Mouse (Mus musculus) lung, postnatal 0 days (tissue): ENCODE measurements around the gene Slc2a13. TPM values are rescaled to one million over a fixed set of nuclear protein-coding genes. Genes with fewer than 3 reads are reported as not detected.

Source experiments
- ATAC-seq: fragments of 200-750 bp; cut with Nextera tagmentation; 2 replicates; pipeline ENCODE4 v1.8.0; 2017; ENCODE audit warnings: moderate library complexity
- DNase-seq: peaks from one replicate; pipeline ENCODE4 v3.0.0-alpha.2; 2016; ENCODE audit warnings: low spot score
- H3K27ac ChIP-seq: fragments of 300-500 bp; sonication (generic); 2 replicates; pipeline ENCODE4 v1.5.1; 2014; ENCODE audit warnings: antibody characterized with exemption, mild to moderate bottlenecking, low read length, mixed read lengths
- H3K27me3 ChIP-seq: fragments of 300-500 bp; sonication (generic); replicated peaks from 2 replicates; pipeline ENCODE4 v1.6.1; 2014; ENCODE audit warnings: low read length, mixed read lengths; ENCODE audit not compliant: insufficient read depth
- H3K36me3 ChIP-seq: fragments of 300-500 bp; sonication (generic); 2 replicates; pipeline ENCODE4 v1.6.1; 2014; ENCODE audit warnings: low read length, mixed read lengths; ENCODE audit not compliant: insufficient read depth
- H3K4me1 ChIP-seq: fragments of 300-500 bp; sonication (generic); 2 replicates; pipeline ENCODE4 v1.6.1; 2014; ENCODE audit warnings: antibody characterized with exemption, low read depth, low read length, mixed read lengths; ENCODE audit not compliant: insufficient read depth
- H3K4me2 ChIP-seq: fragments of 300-500 bp; sonication (generic); replicated peaks from 2 replicates; pipeline ENCODE4 v1.6.1; 2014; ENCODE audit warnings: low read depth, mild to moderate bottlenecking, low read length, moderate library complexity, mixed read lengths
- H3K4me3 ChIP-seq: fragments of 300-500 bp; sonication (generic); 2 replicates; pipeline ENCODE4 v1.5.1; 2014; ENCODE audit warnings: low read depth, low read length
- H3K9ac ChIP-seq: fragments of 300-500 bp; sonication (generic); replicated peaks from 2 replicates; pipeline ENCODE4 v1.6.1; 2014; ENCODE audit warnings: low read depth, mild to moderate bottlenecking
- H3K9me3 ChIP-seq: fragments of 300-500 bp; sonication (generic); 2 replicates; pipeline ENCODE4 v1.6.1; 2016; ENCODE audit warnings: low read length, mixed read lengths
- CTCF ChIP-seq: IDR thresholded peaks from 2 replicates; pipeline ENCODE4 v1.5.1; 2016; ENCODE audit warnings: antibody characterized with exemption, mild to moderate bottlenecking
- EP300 ChIP-seq: IDR thresholded peaks from 2 replicates; pipeline ENCODE4 v1.6.1; 2016; ENCODE audit warnings: antibody characterized with exemption, mild to moderate bottlenecking, control low read depth
- WGBS: fragments of 180-500 bp; shearing (Covaris S2); extraction: QIAGEN DNeasy Blood & Tissue Kit; methylation state at CpG from one replicate; pipeline ENCODE4 v1.1.7; 2014; 5-methylcytosine and 5-hydroxymethylcytosine counted together
- polyA plus RNA-seq: library from polyadenylated mRNA; unstranded; fragments of >200 nt; fragmentation: Nextera tagmentation; extraction: Ambion mirVana; gene quantifications from 2 replicates; pipeline ENCODE4 v1.2.1, GENCODE M21; 2015

Slc2a13 gene
- polyA plus RNA-seq, 1 experiment from 2014 or later, result 1.1 TPM

DNA sequence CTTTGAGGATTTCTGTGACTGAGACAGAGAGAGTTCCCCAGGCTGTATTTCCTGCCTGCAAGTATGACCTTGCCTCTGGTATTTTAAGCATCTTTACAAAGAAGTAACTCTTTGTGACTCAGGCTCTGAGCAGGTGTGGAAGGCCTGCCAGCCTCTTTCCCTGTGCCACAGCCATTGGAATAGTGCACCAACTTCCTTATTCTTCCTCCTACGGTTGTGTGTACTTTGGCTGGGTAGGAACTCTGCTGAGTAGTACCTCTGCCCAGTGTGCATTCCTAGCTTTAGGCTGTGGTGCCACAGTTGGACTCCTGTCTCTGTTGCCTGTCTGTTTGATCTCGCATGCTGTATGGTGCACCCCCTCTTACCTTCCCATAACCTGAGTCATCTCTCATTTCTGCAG lies 317.8 kb downstream of the Slc2a13 start:
- H3K9ac ChIP-seq, result no peak overlapping the region
- no peak overlapping the region for H3K4me2 ChIP-seq
- ATAC-seq, result no peak
- TF ChIP-seq CTCF, result no peak
- no peak for TF ChIP-seq EP300
- H3K4me3 ChIP-seq, result no peak overlapping the region
- no peak overlapping the region for H3K27ac ChIP-seq
- H3K9me3 ChIP-seq, result no peaks in the 10 kb centered on the region
- no peak for DNase-seq
- no peaks in the 10 kb centered on the region for H3K27me3 ChIP-seq
- 53% methylated on average over 2 of the region's 2 CpGs for WGBS
- no peaks in the 10 kb centered on the region for H3K36me3 ChIP-seq
- H3K4me1 ChIP-seq, result no peaks in the 10 kb centered on the region

DNA sequence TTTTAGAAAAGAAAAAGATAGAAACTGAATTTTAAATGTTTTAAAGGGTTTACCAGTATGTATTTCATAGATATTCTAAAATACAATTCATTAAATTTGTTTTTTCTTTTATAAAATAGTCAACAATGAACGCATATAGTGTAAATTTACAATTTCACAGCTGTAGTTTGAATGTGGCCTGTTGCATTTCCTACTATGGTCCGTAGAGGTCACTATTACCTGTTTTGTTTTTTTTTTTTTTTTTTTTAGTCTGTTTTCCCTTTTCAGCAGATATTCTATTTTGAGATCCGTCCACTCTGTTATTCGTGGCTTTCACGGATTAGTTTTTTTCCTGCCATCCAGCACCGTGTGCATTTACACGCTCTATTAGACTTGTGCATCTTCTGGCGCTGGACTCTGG lies 320.1 kb downstream of the Slc2a13 start:
- Histone ChIP-seq H3K36me3 (no peaks in the 10 kb centered on the region), H3K4me1 (no peaks in the 10 kb centered on the region), H3K9ac (no peak overlapping the region), H3K9me3 (no peaks in the 10 kb centered on the region), H3K4me3 (no peak overlapping the region), H3K4me2 (no peak overlapping the region), H3K27me3 (no peaks in the 10 kb centered on the region), H3K27ac (no peak overlapping the region)
- TF ChIP-seq EP300 (no peak), CTCF (peak; percentile 47)
- 44% methylated on average over 8 of the region's 8 CpGs for WGBS
- no peak for ATAC-seq
- DNase-seq, result peak; percentile 28

DNA sequence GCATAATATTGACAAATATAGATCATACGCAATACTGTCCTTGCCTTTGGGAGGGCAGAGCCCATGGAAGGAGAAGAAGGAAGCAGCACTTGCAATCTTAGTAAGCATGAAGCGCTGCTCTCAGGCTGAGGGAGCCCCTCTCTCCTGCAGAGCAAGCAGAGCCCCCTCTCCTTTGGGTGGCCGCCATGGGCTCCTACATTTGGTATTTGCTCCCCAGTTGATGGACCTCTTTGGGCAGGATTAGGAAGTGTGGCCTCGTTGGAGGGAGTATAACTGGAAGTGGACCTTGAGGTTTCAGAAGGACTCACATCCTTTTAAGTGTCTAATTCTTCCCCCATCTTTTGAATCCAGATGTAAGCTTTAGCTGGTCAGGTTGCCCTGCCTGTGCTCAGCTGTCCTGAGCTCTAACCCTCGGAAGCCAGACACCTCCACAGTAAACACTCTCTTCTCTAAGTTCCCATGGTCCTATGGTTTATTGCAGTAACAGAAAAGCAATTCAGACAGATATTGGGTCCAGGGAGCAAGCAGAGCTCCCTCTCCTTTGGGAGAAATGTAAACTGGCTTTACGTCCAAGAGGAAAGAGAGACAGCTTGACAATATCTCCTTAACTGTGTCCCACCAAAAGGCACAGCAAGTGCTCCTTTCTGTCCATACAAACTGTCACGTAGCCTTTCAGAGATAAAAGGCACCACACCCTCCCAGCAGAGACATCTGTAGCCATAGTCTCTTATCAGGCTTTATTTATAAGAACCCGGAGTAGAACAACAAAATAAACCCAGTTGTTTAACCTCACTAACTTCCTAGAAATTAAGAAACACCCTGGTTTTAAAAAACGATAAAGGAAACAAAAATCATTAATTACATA lies 321.3 kb downstream of the Slc2a13 start:
- Histone ChIP-seq H3K4me1 (no peaks in the 10 kb centered on the region), H3K9ac (no peak overlapping the region), H3K4me3 (no peak overlapping the region), H3K4me2 (no peak overlapping the region), H3K9me3 (no peaks in the 10 kb centered on the region), H3K36me3 (no peaks in the 10 kb centered on the region), H3K27me3 (no peaks in the 10 kb centered on the region), H3K27ac (no peak overlapping the region)
- ATAC-seq (no peak), DNase-seq (no peak)
- no peak for TF ChIP-seq CTCF
- no peak for TF ChIP-seq EP300
- 55% methylated on average over 9 of the region's 9 CpGs for WGBS

DNA sequence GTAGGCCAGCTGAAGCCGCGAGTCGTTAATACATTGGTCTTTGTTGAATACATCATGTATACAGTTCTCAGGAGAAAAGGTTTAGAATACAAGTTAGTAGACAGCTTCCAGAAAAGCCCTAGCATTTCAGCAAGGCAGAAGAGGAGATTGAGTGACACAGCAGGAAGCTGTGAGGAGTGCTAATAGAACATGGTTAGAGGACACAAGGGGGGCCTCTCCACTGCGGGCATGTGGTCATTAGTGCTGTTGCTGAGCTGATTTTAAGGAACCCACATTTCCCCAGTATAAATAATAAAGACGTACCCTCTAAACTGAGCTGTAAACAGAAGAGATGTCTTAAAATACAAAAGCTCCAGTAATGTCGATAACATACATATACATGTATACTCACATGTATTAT lies 322.2 kb downstream of the Slc2a13 start:
- Histone ChIP-seq H3K4me3 (no peak overlapping the region), H3K4me1 (no peaks in the 10 kb centered on the region), H3K9me3 (no peaks in the 10 kb centered on the region), H3K27ac (no peak overlapping the region), H3K36me3 (no peaks in the 10 kb centered on the region), H3K9ac (no peak overlapping the region), H3K4me2 (no peak overlapping the region), H3K27me3 (no peaks in the 10 kb centered on the region)
- TF ChIP-seq EP300 (no peak), CTCF (no peak)
- no peak for ATAC-seq
- no peak for DNase-seq
- WGBS, result 78% methylated on average over 6 of the region's 6 CpGs

- H3K4me3 ChIP-seq, result no peak overlapping the region
- ATAC-seq (no peak), DNase-seq (no peak)
- no peak for TF ChIP-seq CTCF
- no peak overlapping the region for H3K27ac ChIP-seq
- H3K9me3 ChIP-seq, result no peaks in the 10 kb centered on the region
- H3K36me3 ChIP-seq, result no peaks in the 10 kb centered on the region
- H3K4me1 ChIP-seq, result no peaks in the 10 kb centered on the region
- H3K4me2 ChIP-seq, result no peak overlapping the region
- 72% methylated on average over 3 of the region's 3 CpGs for WGBS
- no peaks in the 10 kb centered on the region for H3K27me3 ChIP-seq
- no peak overlapping the region for H3K9ac ChIP-seq
Measured at GRCm38 (mm10) chr15:91240683-91241335, 332.3 kb downstream of the Slc2a13 start.

GRCm38 (mm10) chr15:91237294-91237693 lies 335.8 kb downstream of the Slc2a13 start:
- 80% methylated on average over 5 of the region's 5 CpGs for WGBS
- H3K36me3 ChIP-seq, result no peaks in the 10 kb centered on the region

More at GRCm38 (mm10) chr15:91237294-91237693, 335.8 kb downstream of the Slc2a13 start:
- ATAC-seq (no peak), DNase-seq (no peak)
- Histone ChIP-seq H3K9ac (no peak overlapping the region), H3K27ac (no peak overlapping the region), H3K27me3 (no peaks in the 10 kb centered on the region), H3K4me3 (no peak overlapping the region), H3K4me2 (no peak overlapping the region), H3K9me3 (no peaks in the 10 kb centered on the region), H3K4me1 (no peaks in the 10 kb centered on the region)
- no peak for TF ChIP-seq EP300
- no peak for TF ChIP-seq CTCF

Other genes with a start within 250 kb of the Slc2a13 start
- gene Lrrk2, start 99.9 kb upstream of the Slc2a13 start, polyA plus RNA-seq, result 31.6 and 33.9 TPM in 2 replicates